Mouse (Mus musculus): ENCODE data around the gene Commd7.

The Commd7 gene

GRCm38 (mm10) chr2:153592056-153593014 is 40.2 kb downstream of the Commd7 start:
- no peak for DNase-seq (ENCODE audit: extremely low read depth, low read depth)

DNA sequence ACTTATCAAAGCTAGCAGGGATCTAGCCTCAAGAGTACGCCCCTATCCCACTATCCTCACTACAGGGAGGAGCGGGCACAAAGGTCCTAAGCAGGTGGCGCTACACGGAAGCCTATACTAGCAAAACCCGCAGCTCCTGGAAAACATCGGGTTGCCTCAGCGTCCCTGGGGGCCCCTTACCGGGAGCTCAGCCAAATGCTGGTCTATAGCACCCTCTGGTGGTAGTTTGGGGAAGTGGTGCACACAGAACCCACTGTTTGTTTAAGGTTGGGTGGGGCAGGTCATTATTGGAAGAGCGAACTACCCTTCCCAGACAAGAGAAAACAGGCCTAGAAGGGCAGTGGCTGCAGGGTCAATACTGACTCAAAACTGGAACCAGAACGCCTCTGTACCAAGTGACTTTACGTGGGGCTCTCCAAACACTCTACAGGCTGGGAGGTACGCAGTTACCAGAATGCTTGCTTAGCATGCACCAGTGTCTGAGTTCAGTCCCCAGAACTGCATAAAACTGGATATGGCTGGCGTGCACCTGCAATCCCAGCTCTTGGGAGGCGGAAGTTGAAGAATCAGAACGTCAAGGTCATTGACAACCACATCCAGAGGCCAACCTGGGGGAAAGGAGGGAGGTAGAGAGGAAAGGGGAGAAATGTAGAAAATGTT is 45.9 kb downstream of the Commd7 start:
- no peak for DNase-seq (ENCODE audit: extremely low read depth, low read depth)

- no peak for DNase-seq (ENCODE audit: extremely low read depth, low read depth)
Measured at GRCm38 (mm10) chr2:153585981-153586380, 46.6 kb downstream of the Commd7 start.

DNA sequence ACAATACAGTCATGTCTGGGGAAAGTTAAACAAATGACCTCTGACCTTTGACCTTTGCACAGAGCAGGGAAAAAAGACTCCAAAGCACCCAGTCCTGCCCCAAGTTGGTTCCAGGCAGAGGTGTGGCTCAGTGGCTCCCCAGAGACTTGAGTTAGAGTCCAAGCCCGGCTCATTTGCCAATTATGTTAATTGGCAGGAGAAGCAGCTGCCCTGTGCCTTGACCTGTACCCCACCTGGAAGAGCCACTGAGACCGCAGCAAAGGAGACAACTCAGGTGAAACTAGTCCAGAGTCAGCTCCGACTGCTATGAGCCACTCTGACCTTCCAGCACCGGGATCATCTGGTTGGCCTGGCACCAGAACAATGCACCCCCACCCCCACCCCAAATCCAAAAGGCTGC is 48.2 kb downstream of the Commd7 start:
- DNase-seq (ENCODE audit: extremely low read depth, low read depth), result no peak

DNA sequence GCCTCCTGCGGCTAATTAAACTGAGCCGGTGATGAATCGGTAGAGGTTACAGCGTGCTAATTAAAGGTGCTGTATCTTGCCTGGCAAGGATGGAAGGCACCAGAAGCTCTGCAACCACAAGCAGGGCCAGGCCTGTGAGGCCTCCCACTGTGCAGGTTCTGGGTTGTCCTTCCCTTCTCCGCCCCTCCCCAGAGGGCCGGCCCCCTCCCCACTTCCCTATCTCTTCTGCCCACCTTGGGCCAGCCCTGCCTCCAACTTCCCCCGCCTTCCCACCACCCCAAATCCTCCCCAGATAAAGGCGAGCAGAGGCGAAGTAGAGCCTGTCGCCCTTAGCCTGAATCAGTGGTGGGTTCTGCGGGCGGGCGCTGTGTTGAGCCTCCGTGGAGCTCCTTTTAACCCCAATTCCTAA is 48.9 kb downstream of the Commd7 start:
- DNase-seq (ENCODE audit: extremely low read depth, low read depth), result peak; percentile 95

DNA sequence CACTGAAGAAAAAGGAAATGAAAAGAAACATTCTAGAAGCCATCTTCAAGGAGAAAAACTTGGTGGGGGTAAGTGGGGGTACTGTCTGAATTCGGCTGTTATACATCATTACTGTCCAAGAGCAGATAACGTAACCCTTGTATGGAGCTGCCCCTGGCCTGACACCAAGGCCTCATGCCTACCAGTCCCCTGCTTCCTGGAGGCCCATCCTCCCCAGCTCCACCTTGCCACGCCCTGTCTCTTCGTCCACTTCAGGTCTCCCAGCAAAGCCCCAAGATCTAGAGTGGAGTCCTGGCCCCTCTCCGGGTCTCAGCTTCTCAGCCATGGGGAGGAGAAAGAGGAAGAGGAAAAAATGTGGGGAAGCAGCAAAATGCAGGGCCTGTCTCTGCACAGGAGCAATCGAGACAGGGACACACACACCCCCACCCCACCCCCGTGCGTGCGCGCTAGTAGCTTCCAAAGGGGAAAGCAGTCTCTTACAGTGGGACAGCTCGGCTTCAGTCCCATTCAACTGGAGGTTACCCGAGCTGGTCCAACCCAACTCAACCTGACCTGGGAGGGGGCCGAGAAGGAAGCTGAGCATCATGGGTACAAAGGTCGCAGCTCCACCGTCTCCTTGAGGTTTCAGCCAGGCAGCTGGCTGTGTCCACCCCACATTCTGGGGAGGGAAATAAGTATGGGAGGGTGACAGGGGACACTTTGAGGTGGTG is 49.5 kb downstream of the Commd7 start:
- no peak for DNase-seq (ENCODE audit: extremely low read depth, low read depth)

- no peak for DNase-seq (ENCODE audit: extremely low read depth, low read depth)
Measured at GRCm38 (mm10) chr2:153581416-153581815, 51.2 kb downstream of the Commd7 start.

- no peak for DNase-seq (ENCODE audit: extremely low read depth, low read depth)
Measured at GRCm38 (mm10) chr2:153580458-153580985, 52.1 kb downstream of the Commd7 start.

- no peak for DNase-seq (ENCODE audit: extremely low read depth, low read depth)
Measured at GRCm38 (mm10) chr2:153580042-153580441, 52.5 kb downstream of the Commd7 start.

DNA sequence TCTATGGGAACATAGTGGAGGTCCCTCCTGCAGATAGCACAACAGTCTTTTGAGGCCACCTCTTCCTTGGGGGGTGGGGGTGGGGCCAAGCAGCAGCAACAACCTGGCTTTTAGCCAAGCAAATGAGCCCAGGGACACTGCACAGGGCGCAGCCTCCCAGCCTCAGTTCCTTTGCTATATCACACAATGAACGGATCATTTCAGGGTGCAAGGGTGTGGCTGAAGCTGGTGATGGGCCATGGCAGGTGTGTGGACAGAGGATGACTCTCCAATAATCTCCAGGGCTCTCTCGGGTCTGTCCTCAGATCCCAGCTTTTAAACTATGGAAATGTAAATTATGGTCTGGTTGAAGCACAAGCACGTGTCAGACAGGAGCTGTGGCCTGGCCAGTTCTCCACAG is 55.5 kb downstream of the Commd7 start:
- DNase-seq (ENCODE audit: extremely low read depth, low read depth), result no peak

DNA sequence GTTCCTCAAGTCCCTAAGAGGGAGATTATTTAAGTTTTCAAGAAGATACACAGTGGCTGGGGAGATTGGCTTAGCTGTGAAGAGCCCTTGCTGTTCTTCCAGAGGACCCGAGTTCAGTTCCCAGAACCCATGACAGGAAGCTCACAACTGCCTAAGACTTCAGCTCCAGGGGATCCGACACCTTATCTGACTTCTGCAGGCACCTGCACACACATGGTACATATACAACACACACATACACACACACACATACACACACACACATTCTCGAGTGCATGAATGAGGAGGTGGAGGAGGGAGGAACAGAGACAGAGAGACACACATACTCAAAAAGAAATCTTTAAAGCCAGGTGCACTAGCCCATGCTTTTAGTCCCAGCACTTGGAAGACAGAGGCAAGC is 56.4 kb downstream of the Commd7 start:
- peak; percentile 85 for DNase-seq (ENCODE audit: extremely low read depth, low read depth)

DNA sequence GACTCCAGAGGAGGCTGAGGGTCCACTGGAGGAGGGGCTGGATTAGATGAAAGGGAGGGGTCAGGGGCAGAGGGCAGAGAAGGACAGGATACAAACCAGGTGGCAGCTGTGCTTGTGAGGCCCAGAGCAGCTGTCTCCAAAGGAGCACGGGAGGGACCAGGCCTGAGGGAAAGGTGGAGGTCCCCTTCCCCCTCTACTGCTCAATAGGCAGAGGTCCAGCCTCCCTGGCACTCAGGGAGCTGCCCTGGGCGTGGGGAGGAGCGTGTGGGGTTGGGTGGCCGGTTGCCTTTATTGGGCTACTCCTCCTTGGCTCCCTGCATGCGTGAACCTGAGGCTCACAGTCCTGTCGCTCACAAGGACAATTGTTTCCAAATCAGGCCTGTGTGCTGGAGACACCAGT is 57.0 kb downstream of the Commd7 start:
- no peak for DNase-seq (ENCODE audit: extremely low read depth, low read depth)

GRCm38 (mm10) chr2:153573101-153573500 is 59.5 kb downstream of the Commd7 start:
- DNase-seq (ENCODE audit: extremely low read depth, low read depth), result no peak

GRCm38 (mm10) chr2:153568541-153568940 is 64.0 kb downstream of the Commd7 start:
- DNase-seq (ENCODE audit: extremely low read depth, low read depth), result no peak

GRCm38 (mm10) chr2:153568013-153568412 is 64.6 kb downstream of the Commd7 start:
- no peak for DNase-seq (ENCODE audit: extremely low read depth, low read depth)

Data from MEL-GATA-1-ER (cell line).